Mouse (Mus musculus) intestine, embryonic 15.5 days (tissue): ENCODE measurements around the gene Mettl4. TPM values are rescaled to one million over a fixed set of nuclear protein-coding genes. Genes with fewer than 3 reads are reported as not detected.

Experiments
- ATAC-seq: fragments of 200-750 bp; cut with Nextera tagmentation; 2 replicates; pipeline ENCODE4 v1.8.0; 2017; ENCODE audit warnings: moderate TSS enrichment, moderate library complexity
- H3K27ac ChIP-seq: fragments of 300-500 bp; sonication (generic); 2 replicates; pipeline ENCODE4 v1.5.1; 2015; ENCODE audit warnings: mild to moderate bottlenecking, inconsistent platforms
- H3K27me3 ChIP-seq: fragments of 300-500 bp; sonication (generic); replicated peaks from 2 replicates; pipeline ENCODE4 v1.6.1; 2015; ENCODE audit warnings: inconsistent platforms
- H3K36me3 ChIP-seq: fragments of 300-500 bp; sonication (generic); 2 replicates; pipeline ENCODE4 v1.6.1; 2015; ENCODE audit warnings: inconsistent platforms
- H3K4me1 ChIP-seq: fragments of 300-500 bp; sonication (generic); replicated peaks from 2 replicates; pipeline ENCODE4 v1.6.1; 2015; ENCODE audit warnings: inconsistent platforms
- H3K4me2 ChIP-seq: fragments of 300-500 bp; sonication (generic); replicated peaks from 2 replicates; pipeline ENCODE4 v1.6.1; 2015; ENCODE audit warnings: mild to moderate bottlenecking, inconsistent platforms
- H3K4me3 ChIP-seq: fragments of 300-500 bp; sonication (generic); replicated peaks from 2 replicates; pipeline ENCODE4 v1.5.1; 2015; ENCODE audit warnings: inconsistent platforms
- H3K9ac ChIP-seq: fragments of 300-500 bp; sonication (generic); 2 replicates; pipeline ENCODE4 v1.6.1; 2015; ENCODE audit warnings: inconsistent platforms
- H3K9me3 ChIP-seq: fragments of 300-500 bp; sonication (generic); 2 replicates; pipeline ENCODE4 v1.6.1; 2016; ENCODE audit warnings: inconsistent platforms
- WGBS: fragments of 180-500 bp; shearing (Covaris S2); methylation state at CpG from one replicate; pipeline ENCODE4 v1.1.7; 2015; 5-methylcytosine and 5-hydroxymethylcytosine counted together
- polyA plus RNA-seq: library from polyadenylated mRNA; unstranded; fragments of >200 nt; fragmentation: Nextera tagmentation; extraction: Ambion mirVana; gene quantifications from 2 replicates; pipeline ENCODE4 v1.2.1, GENCODE M21; 2015

The Mettl4 gene
- polyA plus RNA-seq, 1 experiment from 2014 or later: 17.0 TPM

DNA sequence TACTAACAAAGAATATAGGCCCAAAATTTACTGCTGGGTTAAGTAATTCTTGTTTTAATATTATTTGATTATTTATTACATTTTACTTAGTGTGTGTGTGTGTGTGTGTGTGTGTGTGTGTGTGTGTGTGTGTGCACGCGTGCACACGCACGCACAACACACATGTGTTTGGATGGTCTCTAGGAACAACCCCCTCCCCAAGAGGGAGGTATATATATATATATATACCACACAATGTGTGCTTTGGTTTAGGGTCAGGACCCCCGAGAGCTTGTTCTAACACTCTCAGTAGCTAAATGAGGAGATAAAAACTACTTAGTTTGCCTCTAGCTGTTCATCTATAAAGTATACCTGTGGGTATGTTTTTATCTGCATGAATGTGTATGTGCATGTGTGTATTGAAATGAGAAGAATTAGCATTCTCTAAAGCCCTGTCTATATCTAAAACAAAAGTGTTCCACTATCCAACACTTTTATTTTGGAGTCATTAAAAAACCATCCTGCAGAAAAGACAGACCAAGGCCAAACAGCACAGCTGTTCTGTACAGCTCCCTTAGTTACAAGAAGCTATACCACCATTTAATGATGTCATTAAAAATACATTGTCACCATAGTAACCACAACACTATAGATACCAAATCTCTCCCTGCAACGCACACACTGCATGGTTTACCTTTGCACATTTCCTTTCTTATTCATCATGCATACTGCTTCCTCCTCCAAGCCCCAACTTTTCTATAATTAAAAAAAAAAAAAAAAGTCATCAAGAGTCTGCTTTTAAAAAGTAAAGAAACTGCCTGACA lies 76.1 kb downstream of the Mettl4 start:
- no peak overlapping the region for H3K4me3 ChIP-seq
- no peak for ATAC-seq
- no peaks in the 10 kb centered on the region for H3K9me3 ChIP-seq
- H3K27ac ChIP-seq: no peak overlapping the region
- H3K4me2 ChIP-seq: no peak overlapping the region
- 87% methylated on average over 6 of the region's 6 CpGs for WGBS
- no peak overlapping the region for H3K9ac ChIP-seq
- no peaks in the 10 kb centered on the region for H3K36me3 ChIP-seq
- no peaks in the 10 kb centered on the region for H3K4me1 ChIP-seq
- no peaks in the 10 kb centered on the region for H3K27me3 ChIP-seq
